Mouse (Mus musculus) bone marrow macrophage, adult 2 months (primary cell): ENCODE data around the gene P2rx6. TPM values are rescaled to one million over a fixed set of nuclear protein-coding genes. Genes with fewer than 3 reads are reported as not detected.
A peak's percentile ranks its signal among the peaks of the same experiment; 100 is the strongest.

Source experiments
- H3K27ac ChIP-seq: 2 replicates; pipeline ENCODE4 v1.5.1; 2012; ENCODE audit warnings: low read depth, low read length; ENCODE audit not compliant: insufficient read depth
- H3K4me1 ChIP-seq: 2 replicates; pipeline ENCODE4 v1.6.1; 2012; ENCODE audit warnings: low read length; ENCODE audit not compliant: control insufficient read depth, insufficient read depth
- H3K4me3 ChIP-seq: 2 replicates; pipeline ENCODE4 v1.5.1; 2012; ENCODE audit warnings: mild to moderate bottlenecking, low read length, moderate library complexity; ENCODE audit not compliant: insufficient read depth
- CTCF ChIP-seq: IDR thresholded peaks from 2 replicates; pipeline ENCODE4 v1.5.1; 2012; ENCODE audit warnings: low read depth, mild to moderate bottlenecking, low read length, moderate library complexity
- POLR2A ChIP-seq: IDR thresholded peaks from 2 replicates; pipeline ENCODE4 v1.6.1; 2012; ENCODE audit warnings: mild to moderate bottlenecking, low read depth, low read length, borderline replicate concordance
- polyA plus RNA-seq: library from polyadenylated mRNA; stranded (reverse); fragments of >200 nt; gene quantifications from 2 replicates; pipeline ENCODE4 v1.2.4, GENCODE M21; 2012; ENCODE audit not compliant: missing spikeins, insufficient read depth, insufficient read length

Gene P2rx6
- not detected in 2 replicates for polyA plus RNA-seq

DNA sequence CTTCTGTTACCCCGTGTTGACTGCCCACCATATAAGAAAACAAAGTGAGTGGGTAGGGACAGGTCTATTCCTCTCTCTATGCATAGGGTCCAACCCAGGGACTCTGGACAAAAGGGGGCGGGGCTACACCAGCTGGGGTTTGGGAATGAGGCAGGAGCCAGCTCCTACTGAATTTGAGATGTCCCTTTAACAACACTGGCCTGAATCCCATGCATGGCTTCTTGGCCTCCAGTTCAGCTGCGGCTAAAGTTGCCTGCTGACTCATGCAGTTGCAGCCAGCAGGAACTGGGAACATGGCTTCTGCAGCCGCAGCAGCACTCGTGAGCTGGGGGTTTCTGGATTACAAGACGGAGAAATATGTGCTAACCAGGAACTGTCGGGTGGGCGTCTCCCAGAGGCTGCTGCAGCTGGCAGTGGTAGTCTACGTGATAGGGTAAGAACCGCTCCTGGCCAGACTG, at the start of gene P2rx6:
Gene P2rx6, plus strand, starts transcription at position 135 of the 458 bp plus-strand sequence.
- no peak within 1 kb of the TSS for H3K4me3 ChIP-seq
- H3K27ac ChIP-seq, result no peak within 1 kb of the TSS
- no peak for TF ChIP-seq POLR2A
- TF ChIP-seq CTCF, result no peak

DNA sequence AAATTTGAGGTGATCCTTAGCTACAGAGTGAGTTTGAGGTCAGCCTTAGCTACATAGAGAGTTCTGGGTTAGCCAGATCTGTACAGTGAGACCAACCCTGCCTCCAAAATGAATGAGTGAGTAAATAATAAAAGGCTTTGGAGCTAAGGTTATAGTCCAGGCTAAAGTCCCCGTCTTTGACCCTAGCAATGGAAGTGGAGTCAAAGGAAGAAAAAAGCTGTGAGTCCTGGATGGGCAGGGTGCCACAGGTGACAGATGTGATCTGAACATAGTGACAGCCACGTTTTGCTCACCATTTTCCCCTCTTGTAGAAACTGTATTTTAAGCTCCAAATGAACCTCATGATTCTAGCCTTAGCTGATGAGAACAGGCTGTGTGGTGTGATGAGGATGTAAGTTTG, 42.8 kb upstream of the P2rx6 start:
- Histone ChIP-seq H3K4me3 (no peak overlapping the region), H3K27ac (no peak overlapping the region), H3K4me1 (no peaks in the 10 kb centered on the region)
- no peak for TF ChIP-seq CTCF
- TF ChIP-seq POLR2A, result no peak

More for the DNA sequence above, at the start of gene P2rx6:
- peaks cover 20% of the 10 kb centered on the region for H3K4me1 ChIP-seq

DNA sequence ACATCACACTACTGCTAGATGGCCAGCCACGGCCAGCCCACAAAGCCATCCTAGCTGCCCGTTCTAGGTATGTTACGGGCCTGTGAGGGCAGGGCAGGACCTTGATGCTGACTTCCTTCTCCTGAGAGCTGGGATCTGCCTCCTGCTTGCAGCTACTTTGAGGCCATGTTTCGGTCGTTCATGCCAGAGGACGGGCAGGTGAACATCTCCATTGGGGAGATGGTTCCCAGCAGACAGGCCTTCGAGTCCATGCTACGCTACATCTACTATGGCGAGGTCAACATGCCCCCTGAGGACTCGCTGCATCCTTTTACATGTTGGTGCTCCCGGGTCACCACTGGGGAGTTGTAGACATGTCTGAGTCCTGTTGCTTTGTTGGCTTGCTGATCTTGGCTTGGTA, 37.5 kb upstream of the P2rx6 start:
- no peak overlapping the region for H3K27ac ChIP-seq
- TF ChIP-seq POLR2A (no peak), CTCF (no peak)
- no peaks in the 10 kb centered on the region for H3K4me1 ChIP-seq
- no peak overlapping the region for H3K4me3 ChIP-seq

DNA sequence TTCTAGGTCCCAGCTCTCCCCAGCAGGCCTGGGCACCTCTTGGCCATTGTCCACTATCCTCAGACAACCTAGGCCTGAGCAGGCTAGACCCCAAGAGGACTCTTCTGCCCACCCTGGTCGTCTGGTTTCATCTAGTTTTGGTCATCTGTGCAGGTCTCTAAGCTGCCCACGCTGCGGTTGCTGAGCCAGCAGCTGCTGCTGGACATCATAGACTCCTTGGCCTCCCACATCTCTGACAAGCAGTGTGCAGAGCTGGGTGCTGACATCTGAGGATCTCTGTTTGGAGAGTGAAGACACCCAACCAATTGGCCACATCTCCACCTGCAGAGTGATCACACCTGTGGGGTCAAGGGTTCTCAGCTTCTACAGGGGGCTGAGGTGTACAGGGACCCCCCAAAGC, 36.2 kb upstream of the P2rx6 start:
- Histone ChIP-seq H3K4me3 (no peak overlapping the region), H3K4me1 (no peaks in the 10 kb centered on the region), H3K27ac (no peak overlapping the region)
- TF ChIP-seq CTCF, result no peak
- no peak for TF ChIP-seq POLR2A

DNA sequence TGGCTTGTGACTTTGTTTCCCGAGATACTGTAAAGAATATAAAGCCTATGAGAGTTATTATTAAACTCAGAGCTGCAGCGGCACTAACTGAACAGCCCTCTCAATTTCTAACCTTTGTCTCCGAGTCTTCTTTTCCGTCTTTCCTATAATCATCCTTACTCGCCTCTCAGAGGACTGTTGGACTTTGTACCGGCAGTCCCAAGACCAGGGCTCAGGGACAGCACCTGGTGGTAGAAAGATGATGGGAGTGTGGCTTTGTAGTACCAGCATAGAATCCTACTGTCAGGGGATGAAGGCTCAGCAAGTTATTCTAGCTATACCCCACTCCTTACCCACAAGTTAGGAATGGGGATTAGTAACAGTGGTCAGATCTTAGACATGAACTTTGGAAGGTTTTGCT, 35.5 kb upstream of the P2rx6 start:
- no peak overlapping the region for H3K27ac ChIP-seq
- TF ChIP-seq POLR2A (no peak), CTCF (no peak)
- H3K4me3 ChIP-seq, result no peak overlapping the region
- no peaks in the 10 kb centered on the region for H3K4me1 ChIP-seq

DNA sequence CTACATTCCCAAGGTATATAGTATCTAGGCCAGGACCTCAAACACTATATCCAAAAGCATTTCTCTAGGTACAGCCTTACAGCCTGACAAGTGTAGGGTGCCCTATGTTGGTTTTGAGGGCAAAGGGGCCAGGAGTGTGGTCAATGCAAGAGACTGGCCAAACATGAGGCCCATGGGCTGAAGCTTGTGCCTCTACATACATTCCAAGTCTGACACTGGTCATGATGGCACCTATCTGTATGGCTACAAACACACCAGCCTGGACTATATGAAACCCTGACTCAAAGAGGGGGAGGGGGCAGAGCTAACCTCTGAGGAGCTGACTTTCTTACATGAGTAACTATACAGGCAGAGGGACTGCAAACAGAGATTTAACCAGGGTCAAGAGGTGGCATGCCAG, 34.1 kb upstream of the P2rx6 start:
- Histone ChIP-seq H3K27ac (no peak overlapping the region), H3K4me3 (no peak overlapping the region), H3K4me1 (peaks cover 5% of the 10 kb centered on the region; the same call in 1 of the 2 replicates)
- TF ChIP-seq CTCF (no peak), POLR2A (no peak)

DNA sequence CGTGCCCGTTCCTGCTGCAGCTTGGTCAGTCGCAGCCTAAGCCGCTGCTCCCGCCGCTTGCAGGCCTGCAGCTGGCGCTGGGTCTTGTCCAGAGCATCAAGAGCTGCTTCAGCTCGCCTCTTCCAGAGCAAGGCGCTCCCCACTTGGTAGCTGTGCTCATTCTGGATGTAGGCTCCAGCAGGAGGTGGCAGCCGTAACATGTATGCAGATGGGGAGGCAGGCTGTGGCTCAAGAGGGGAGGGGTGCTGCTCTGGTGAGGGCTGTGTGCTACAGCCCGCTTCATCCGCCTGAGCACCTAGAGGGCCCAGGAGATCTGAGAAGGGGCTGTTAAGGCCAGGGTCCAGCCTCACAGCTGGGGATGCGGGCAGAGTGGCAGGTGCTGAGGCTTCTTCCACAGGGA, 33.4 kb upstream of the P2rx6 start:
- no peak overlapping the region for H3K27ac ChIP-seq
- TF ChIP-seq CTCF (no peak), POLR2A (no peak)
- peaks cover 5% of the 10 kb centered on the region; the same call in 1 of the 2 replicates for H3K4me1 ChIP-seq
- H3K4me3 ChIP-seq, result no peak overlapping the region

DNA sequence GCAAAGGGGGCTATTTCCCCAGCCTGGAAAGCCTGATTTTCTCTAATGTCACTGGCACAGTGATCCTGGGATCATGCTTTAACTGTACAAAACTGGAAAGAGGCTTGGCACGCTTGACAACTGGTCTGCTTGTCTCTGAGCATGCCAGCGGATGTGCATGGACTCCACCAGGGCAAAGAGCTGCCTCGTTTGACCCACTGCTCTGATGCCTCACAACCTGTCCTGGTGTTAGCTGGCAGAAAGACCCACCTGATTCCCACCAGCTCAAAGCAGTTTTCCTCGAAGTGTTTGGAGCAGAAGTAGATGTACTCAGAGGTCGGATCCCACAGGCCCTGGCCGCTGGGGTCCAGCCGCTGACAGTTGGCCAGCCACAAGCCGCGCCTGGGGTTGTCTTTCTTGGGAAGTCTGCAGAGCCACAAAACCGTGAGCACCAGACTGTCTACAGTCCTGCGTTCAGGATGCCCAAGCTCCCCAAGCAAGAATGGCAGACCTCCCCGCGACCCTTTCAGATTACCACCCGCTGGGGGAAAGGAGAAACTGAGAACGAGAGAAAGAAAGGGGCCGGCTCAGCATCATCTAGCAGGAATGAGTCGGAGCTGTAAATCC, 31.6 kb upstream of the P2rx6 start:
- no peak for TF ChIP-seq POLR2A
- no peak for TF ChIP-seq CTCF
- Histone ChIP-seq H3K4me3 (peak overlapping the region; percentile 94), H3K4me1 (peaks cover 5% of the 10 kb centered on the region; the same call in 1 of the 2 replicates), H3K27ac (peak overlapping the region; percentile 78)

DNA sequence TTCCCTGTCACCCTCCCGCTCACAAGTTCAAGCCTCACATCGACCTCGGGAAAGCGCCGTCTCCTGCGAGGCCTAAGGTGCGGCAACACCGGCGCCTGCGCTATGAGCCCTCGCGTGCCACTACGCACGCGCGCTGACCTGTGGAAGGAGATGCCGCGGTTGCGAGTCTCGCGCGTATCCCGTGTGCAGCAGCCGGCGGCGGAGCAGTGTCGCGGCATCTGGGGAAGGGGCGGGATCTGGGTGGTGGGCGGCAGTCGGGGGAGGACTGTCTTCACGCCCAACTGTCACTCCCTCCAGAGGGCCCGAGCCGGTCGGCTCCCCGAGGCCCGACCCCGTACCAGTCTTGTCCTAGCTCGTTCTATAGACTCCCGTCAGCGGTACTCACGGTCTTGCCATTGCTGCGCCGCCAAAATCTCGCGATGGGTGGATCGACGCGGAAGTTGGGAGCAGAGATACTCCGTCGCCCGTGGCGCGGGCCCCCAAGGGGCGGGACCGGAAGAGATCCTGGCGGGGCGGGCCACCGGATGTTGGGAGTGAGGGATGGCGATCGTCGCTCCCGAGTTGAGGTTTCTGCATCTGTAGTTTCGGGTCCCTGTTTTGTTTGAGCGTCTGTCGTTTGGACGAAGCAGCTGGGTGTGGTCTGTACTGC, 30.9 kb upstream of the P2rx6 start, which contains the start of gene Thap7:
Gene Thap7, minus strand, starts transcription at position 497 of the 649 bp plus-strand sequence.
- peaks cover 5% of the 10 kb centered on the region; the same call in 1 of the 2 replicates for H3K4me1 ChIP-seq
- H3K4me3 ChIP-seq, result peak within 1 kb of the TSS; percentile 94
- TF ChIP-seq CTCF (no peak), POLR2A (no peak)
- H3K27ac ChIP-seq, result peak within 1 kb of the TSS; percentile 79

DNA sequence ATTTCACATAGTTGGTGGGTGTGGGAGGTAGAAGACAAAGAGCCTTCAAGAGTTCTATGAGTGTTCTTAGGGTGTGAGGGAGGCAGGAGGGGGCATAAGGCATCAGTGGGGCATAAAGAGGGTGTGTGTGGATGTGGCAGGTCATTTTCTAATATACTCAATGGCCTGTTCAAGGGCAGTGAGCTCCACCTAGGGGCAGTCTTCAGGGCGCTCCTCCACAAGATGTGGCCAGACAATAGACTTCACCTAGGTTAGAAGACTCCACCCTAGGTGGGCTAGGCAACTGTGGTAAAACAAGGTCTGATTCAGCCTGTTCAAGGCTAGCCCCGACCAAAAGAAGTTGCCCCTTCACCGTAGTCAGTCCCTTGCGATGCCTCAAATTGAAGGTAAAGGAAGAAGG, 29.4 kb upstream of the P2rx6 start:
- Histone ChIP-seq H3K4me1 (peaks cover 5% of the 10 kb centered on the region; the same call in 1 of the 2 replicates), H3K27ac (no peak overlapping the region), H3K4me3 (no peak overlapping the region)
- TF ChIP-seq CTCF, result peak; percentile 41; the same call in 1 of the 2 replicates
- TF ChIP-seq POLR2A, result no peak
